Mouse (Mus musculus): ENCODE measurements around the gene Car7. TPM values are rescaled to one million over a fixed set of nuclear protein-coding genes. Genes with fewer than 3 reads are reported as not detected.

Car7 gene
- polyA plus RNA-seq, 1 experiment from 2014 or later, result 4.6 TPM

DNA sequence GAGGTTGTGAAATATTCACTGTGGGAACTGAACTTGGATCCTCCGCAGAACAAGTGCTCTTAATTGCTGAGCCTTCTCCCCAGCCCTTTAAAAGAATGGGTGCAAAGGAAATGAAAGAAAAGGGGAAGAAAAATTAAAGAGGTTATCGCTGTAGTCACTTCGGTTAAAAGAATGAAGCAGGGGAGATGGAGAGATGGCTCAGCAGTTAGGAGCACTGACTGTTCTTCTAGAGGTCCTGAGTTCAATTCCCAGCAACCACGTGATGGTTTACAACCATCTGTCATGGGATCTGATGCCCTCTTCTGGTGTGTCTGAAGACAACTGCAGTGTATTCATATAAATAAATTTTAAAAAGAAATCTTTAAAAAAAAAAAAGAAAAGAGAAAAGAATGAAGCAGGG is 1.5 kb downstream of the Car7 start:
- no peaks in the 10 kb centered on the region for H3K9me3 ChIP-seq (replicated peaks; ENCODE audit: control insufficient read depth, low read length, poor library complexity, severe bottlenecking)
- no peak for ATAC-seq
- H3K27ac ChIP-seq (ENCODE audit: low read length), result no peak overlapping the region
- no peak overlapping the region for H3K9ac ChIP-seq (ENCODE audit: low read depth, low read length)
- 87% methylated on average over 4 of the region's 4 CpGs for WGBS
- H3K27me3 ChIP-seq (ENCODE audit: control insufficient read depth, insufficient read depth, low read depth, low read length), result peaks cover 14% of the 10 kb centered on the region
- 0 out of 2 replicates have a peak, but pooled peaks cover 3% of the 10 kb centered on the region for H3K36me3 ChIP-seq (ENCODE audit: control insufficient read depth, insufficient read depth, low read length)
- H3K4me2 ChIP-seq (ENCODE audit: low read length), result no peak overlapping the region
- H3K4me3 ChIP-seq (ENCODE audit: low read depth, low read length), result no peak overlapping the region
- peaks cover 21% of the 10 kb centered on the region for H3K4me1 ChIP-seq (ENCODE audit: control insufficient read depth, insufficient read depth, low read length)

GRCm38 (mm10) chr8:104538896-104539295 is 4.4 kb downstream of the Car7 start:
- Histone ChIP-seq H3K27me3 (ENCODE audit: control insufficient read depth, insufficient read depth, low read depth, low read length) (peaks cover 36% of the 10 kb centered on the region), H3K9me3 (replicated peaks; ENCODE audit: control insufficient read depth, low read length, poor library complexity, severe bottlenecking) (no peaks in the 10 kb centered on the region), H3K4me2 (ENCODE audit: low read length) (no peak overlapping the region), H3K27ac (ENCODE audit: low read length) (no peak overlapping the region), H3K9ac (ENCODE audit: low read depth, low read length) (no peak overlapping the region), H3K4me3 (ENCODE audit: low read depth, low read length) (no peak overlapping the region), H3K4me1 (ENCODE audit: control insufficient read depth, insufficient read depth, low read length) (peaks cover 10% of the 10 kb centered on the region; the same call in 1 of the 2 replicates), H3K36me3 (ENCODE audit: control insufficient read depth, insufficient read depth, low read length) (no peaks in the 10 kb centered on the region)
- no peak for ATAC-seq
- 91% methylated on average over 4 of the region's 4 CpGs for WGBS

- no peak overlapping the region for H3K4me3 ChIP-seq (ENCODE audit: low read depth, low read length)
- H3K36me3 ChIP-seq (ENCODE audit: control insufficient read depth, insufficient read depth, low read length), result no peaks in the 10 kb centered on the region
- no peak overlapping the region for H3K9ac ChIP-seq (ENCODE audit: low read depth, low read length)
- no peak overlapping the region for H3K4me2 ChIP-seq (ENCODE audit: low read length)
- no peak overlapping the region for H3K27ac ChIP-seq (ENCODE audit: low read length)
- H3K9me3 ChIP-seq (replicated peaks; ENCODE audit: control insufficient read depth, low read length, poor library complexity, severe bottlenecking), result no peaks in the 10 kb centered on the region
- H3K4me1 ChIP-seq (ENCODE audit: control insufficient read depth, insufficient read depth, low read length), result peaks cover 10% of the 10 kb centered on the region; the same call in 1 of the 2 replicates
- WGBS, result 96% methylated on average over 2 of the region's 2 CpGs
- no peak for ATAC-seq
- H3K27me3 ChIP-seq (ENCODE audit: control insufficient read depth, insufficient read depth, low read depth, low read length), result peaks cover 39% of the 10 kb centered on the region
Observed at GRCm38 (mm10) chr8:104539566-104539965, 5.1 kb downstream of the Car7 start.

GRCm38 (mm10) chr8:104540238-104540637 is 5.7 kb downstream of the Car7 start:
- Histone ChIP-seq H3K9me3 (replicated peaks; ENCODE audit: control insufficient read depth, low read length, poor library complexity, severe bottlenecking) (no peaks in the 10 kb centered on the region), H3K4me3 (ENCODE audit: low read depth, low read length) (peak overlapping the region; percentile 62), H3K9ac (ENCODE audit: low read depth, low read length) (peak overlapping the region; percentile 60; the same call in 1 of the 2 replicates), H3K4me1 (ENCODE audit: control insufficient read depth, insufficient read depth, low read length) (peaks cover 10% of the 10 kb centered on the region; the same call in 1 of the 2 replicates), H3K4me2 (ENCODE audit: low read length) (peak overlapping the region; percentile 100), H3K27me3 (ENCODE audit: control insufficient read depth, insufficient read depth, low read depth, low read length) (peaks cover 39% of the 10 kb centered on the region), H3K36me3 (ENCODE audit: control insufficient read depth, insufficient read depth, low read length) (no peaks in the 10 kb centered on the region), H3K27ac (ENCODE audit: low read length) (no peak overlapping the region)
- WGBS, result 34% methylated on average over 7 of the region's 7 CpGs
- ATAC-seq, result no peak

- Histone ChIP-seq H3K9me3 (replicated peaks; ENCODE audit: control insufficient read depth, low read length, poor library complexity, severe bottlenecking) (no peaks in the 10 kb centered on the region), H3K9ac (ENCODE audit: low read depth, low read length) (peak overlapping the region; percentile 60), H3K27ac (ENCODE audit: low read length) (no peak overlapping the region), H3K27me3 (ENCODE audit: control insufficient read depth, insufficient read depth, low read depth, low read length) (peaks cover 39% of the 10 kb centered on the region), H3K4me1 (ENCODE audit: control insufficient read depth, insufficient read depth, low read length) (peaks cover 10% of the 10 kb centered on the region; the same call in 1 of the 2 replicates), H3K4me2 (ENCODE audit: low read length) (peak overlapping the region; percentile 100), H3K36me3 (ENCODE audit: control insufficient read depth, insufficient read depth, low read length) (no peaks in the 10 kb centered on the region), H3K4me3 (ENCODE audit: low read depth, low read length) (peak overlapping the region; percentile 62)
- ATAC-seq, result peak; percentile 70
- under 1% methylated on average over 64 of the region's 76 CpGs for WGBS
Observed at GRCm38 (mm10) chr8:104540710-104541514, 6.4 kb downstream of the Car7 start.

- Histone ChIP-seq H3K4me2 (ENCODE audit: low read length) (peak overlapping the region; percentile 100), H3K27me3 (ENCODE audit: control insufficient read depth, insufficient read depth, low read depth, low read length) (peaks cover 39% of the 10 kb centered on the region), H3K9ac (ENCODE audit: low read depth, low read length) (peak overlapping the region; percentile 60), H3K4me1 (ENCODE audit: control insufficient read depth, insufficient read depth, low read length) (peaks cover 10% of the 10 kb centered on the region; the same call in 1 of the 2 replicates), H3K4me3 (ENCODE audit: low read depth, low read length) (peak overlapping the region; percentile 62), H3K36me3 (ENCODE audit: control insufficient read depth, insufficient read depth, low read length) (no peaks in the 10 kb centered on the region), H3K9me3 (replicated peaks; ENCODE audit: control insufficient read depth, low read length, poor library complexity, severe bottlenecking) (no peaks in the 10 kb centered on the region), H3K27ac (ENCODE audit: low read length) (no peak overlapping the region)
- 11% methylated on average over 8 of the region's 8 CpGs for WGBS
- no peak; the same call in 1 of the 2 replicates for ATAC-seq
Observed at GRCm38 (mm10) chr8:104541515-104541880, 7.0 kb downstream of the Car7 start.

DNA sequence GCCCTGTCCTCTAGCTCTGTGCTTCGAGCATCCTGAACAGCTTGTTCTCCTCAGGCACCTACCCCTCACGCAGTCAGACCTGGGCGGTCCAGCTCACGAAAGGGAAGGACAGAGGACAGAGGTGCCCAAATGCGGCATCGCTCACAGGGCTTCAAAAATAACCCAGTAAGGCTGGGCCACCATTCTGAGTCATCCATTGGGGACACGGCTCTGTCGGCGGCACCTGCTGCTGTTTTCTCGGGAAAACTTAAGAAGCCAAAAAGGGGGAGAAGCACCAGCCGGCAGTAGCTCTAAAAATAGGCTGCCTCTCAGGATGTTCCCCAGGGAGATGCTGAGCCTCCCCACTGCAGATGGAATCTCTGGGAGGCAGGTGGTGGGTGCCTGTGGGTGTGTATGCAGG is 7.7 kb downstream of the Car7 start:
- H3K9ac ChIP-seq (ENCODE audit: low read depth, low read length), result no peak overlapping the region
- H3K4me3 ChIP-seq (ENCODE audit: low read depth, low read length), result no peak overlapping the region
- H3K4me2 ChIP-seq (ENCODE audit: low read length), result peak overlapping the region; percentile 100; the same call in 1 of the 2 replicates

DNA sequence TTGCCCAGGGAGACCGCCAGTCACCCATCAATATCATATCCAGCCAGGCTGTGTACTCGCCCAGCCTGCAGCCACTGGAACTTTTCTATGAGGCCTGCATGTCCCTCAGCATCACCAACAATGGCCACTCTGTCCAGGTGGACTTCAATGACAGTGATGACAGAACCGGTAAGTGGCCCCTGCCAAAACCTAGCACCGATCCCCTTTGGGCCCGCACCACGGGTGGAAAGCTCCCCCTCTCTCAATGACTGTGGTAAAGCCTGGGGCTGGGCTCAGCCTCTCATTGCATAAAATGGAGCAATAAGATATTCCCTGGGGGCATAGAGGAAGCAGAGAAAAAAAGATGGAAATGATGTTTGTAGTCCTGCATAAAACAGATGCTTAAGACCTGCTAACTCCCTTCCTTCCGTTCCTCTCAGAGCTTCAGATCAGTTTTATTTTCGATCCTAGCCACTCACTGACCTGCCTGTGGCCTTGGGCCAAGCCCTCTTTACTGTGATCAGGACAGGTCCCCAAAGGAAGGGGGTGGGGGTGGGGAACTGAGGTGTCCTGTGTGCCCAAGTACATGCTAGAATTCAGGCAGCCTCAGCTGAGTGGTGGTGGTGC is 9.1 kb downstream of the Car7 start:
- H3K27me3 ChIP-seq (ENCODE audit: control insufficient read depth, insufficient read depth, low read depth, low read length), result peaks cover 39% of the 10 kb centered on the region
- H3K27ac ChIP-seq (ENCODE audit: low read length), result no peak overlapping the region
- H3K9me3 ChIP-seq (replicated peaks; ENCODE audit: control insufficient read depth, low read length, poor library complexity, severe bottlenecking), result no peaks in the 10 kb centered on the region
- no peak overlapping the region for H3K4me2 ChIP-seq (ENCODE audit: low read length)
- H3K4me3 ChIP-seq (ENCODE audit: low read depth, low read length), result no peak overlapping the region
- no peak for ATAC-seq
- H3K4me1 ChIP-seq (ENCODE audit: control insufficient read depth, insufficient read depth, low read length), result peaks cover 10% of the 10 kb centered on the region; the same call in 1 of the 2 replicates
- no peak overlapping the region for H3K9ac ChIP-seq (ENCODE audit: low read depth, low read length)
- 80% methylated on average over 8 of the region's 8 CpGs for WGBS
- H3K36me3 ChIP-seq (ENCODE audit: control insufficient read depth, insufficient read depth, low read length), result no peaks in the 10 kb centered on the region

More for the DNA sequence above, 7.7 kb downstream of the Car7 start:
- ATAC-seq, result no peak
- Histone ChIP-seq H3K36me3 (ENCODE audit: control insufficient read depth, insufficient read depth, low read length) (no peaks in the 10 kb centered on the region), H3K27ac (ENCODE audit: low read length) (no peak overlapping the region), H3K9me3 (replicated peaks; ENCODE audit: control insufficient read depth, low read length, poor library complexity, severe bottlenecking) (no peaks in the 10 kb centered on the region), H3K27me3 (ENCODE audit: control insufficient read depth, insufficient read depth, low read depth, low read length) (peaks cover 39% of the 10 kb centered on the region), H3K4me1 (ENCODE audit: control insufficient read depth, insufficient read depth, low read length) (peaks cover 10% of the 10 kb centered on the region; the same call in 1 of the 2 replicates)
- 10% methylated on average over 11 of the region's 11 CpGs for WGBS

GRCm38 (mm10) chr8:104555191-104555590 is 20.7 kb downstream of the Car7 start:
- no peak overlapping the region for H3K4me2 ChIP-seq (ENCODE audit: low read length)
- no peak overlapping the region for H3K4me3 ChIP-seq (ENCODE audit: low read depth, low read length)
- H3K27me3 ChIP-seq (ENCODE audit: control insufficient read depth, insufficient read depth, low read depth, low read length), result no peaks in the 10 kb centered on the region
- whole genome bisulfite sequencing, result 84% methylated on average over 4 of the region's 4 CpGs
- no peak overlapping the region for H3K27ac ChIP-seq (ENCODE audit: low read length)
- H3K9ac ChIP-seq (ENCODE audit: low read depth, low read length), result no peak overlapping the region
- H3K4me1 ChIP-seq (ENCODE audit: control insufficient read depth, insufficient read depth, low read length), result no peaks in the 10 kb centered on the region
- H3K36me3 ChIP-seq (ENCODE audit: control insufficient read depth, insufficient read depth, low read length), result no peaks in the 10 kb centered on the region
- no peak for ATAC-seq
- H3K9me3 ChIP-seq (replicated peaks; ENCODE audit: control insufficient read depth, low read length, poor library complexity, severe bottlenecking), result no peaks in the 10 kb centered on the region

Measured in midbrain, embryonic 16.5 days (tissue).